ENCODE assay signal across 1 mouse cellular context in the genomic region with DNA sequence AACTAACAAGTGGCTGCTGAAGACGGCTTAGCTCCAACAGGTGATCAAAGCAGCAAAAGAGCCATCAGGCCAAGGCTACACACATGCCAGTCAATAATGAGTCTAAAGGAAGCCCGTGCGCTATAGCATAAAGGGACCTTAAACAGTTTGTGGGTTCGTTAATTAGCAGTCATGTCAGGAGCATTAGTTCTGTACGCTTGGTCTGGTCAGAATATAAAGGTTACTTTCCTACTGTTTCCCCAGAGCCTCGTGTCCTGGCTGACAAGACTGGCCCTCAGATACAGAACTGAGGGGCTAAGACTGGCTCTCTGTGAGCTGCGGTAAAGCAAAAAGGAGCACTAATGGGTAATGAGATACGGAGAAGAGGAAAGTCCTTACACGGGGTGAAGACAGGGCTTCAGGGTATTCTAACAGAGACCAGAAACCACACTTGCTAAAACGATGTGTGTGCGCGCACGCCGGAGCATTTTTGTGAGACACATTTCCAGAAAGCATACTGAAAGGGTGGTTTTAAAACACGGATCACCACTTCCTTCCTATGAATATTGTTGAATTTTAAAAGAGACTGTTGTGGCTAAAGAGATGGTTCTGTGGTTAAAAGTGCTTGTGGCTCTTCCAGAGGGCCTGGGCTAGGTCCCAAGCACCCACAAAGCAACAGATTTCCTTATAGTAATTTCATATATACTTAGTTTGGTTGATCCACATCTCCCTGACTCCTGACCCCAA.
TF ChIP-seq lines count a peak whose summit lies in the region.

No protein-coding gene starts in this region.

TF ChIP-seq in CH12.LX, 34 proteins besides CTCF, POLR2A, EP300 and RAD21 (continued from another document):
- no peak for TF ChIP-seq SIN3A (IDR thresholded peaks at IDR 0.05; ENCODE audit: low read length)
- no peak for TF ChIP-seq GABPA (IDR thresholded peaks at IDR 0.05; ENCODE audit: insufficient replicate concordance, low read depth, low read length)
- no peak for TF ChIP-seq ELF1 (IDR thresholded peaks at IDR 0.05; ENCODE audit: low read depth, low read length)
